Mouse (Mus musculus): ENCODE measurements at regions not wholly inside any gene's neighbourhood (a gene's known extent, or its start where the extent isn't known, plus 50 kb on each side); places are given as distances from the start of the nearest gene placed in this dataset.

- no peak for DNase-seq (ENCODE audit: extremely low spot score, low read depth, low spot score)
Observed at GRCm38 (mm10) chr13:35079685-35080084, 52.8 kb upstream of the Eci2 start.

- DNase-seq (ENCODE audit: extremely low spot score, low read depth, low spot score): no peak
Observed at GRCm38 (mm10) chr13:35085386-35085785, 58.5 kb upstream of the Eci2 start.

- no peak for DNase-seq (ENCODE audit: extremely low spot score, low read depth, low spot score)
Observed at GRCm38 (mm10) chr13:35087246-35088040, 60.5 kb upstream of the Eci2 start.

- DNase-seq (ENCODE audit: extremely low spot score, low read depth, low spot score): no peak
Observed at GRCm38 (mm10) chr13:35091155-35091554, 64.3 kb upstream of the Eci2 start.

GRCm38 (mm10) chr13:35119782-35120181, 92.9 kb upstream of the Eci2 start:
- DNase-seq (ENCODE audit: extremely low spot score, low read depth, low spot score): no peak

GRCm38 (mm10) chr13:35129475-35129874, 102.6 kb upstream of the Eci2 start:
- no peak for DNase-seq (ENCODE audit: extremely low spot score, low read depth, low spot score)

GRCm38 (mm10) chr13:35131272-35132185, 104.6 kb upstream of the Eci2 start:
- no peak for DNase-seq (ENCODE audit: extremely low spot score, low read depth, low spot score)

GRCm38 (mm10) chr13:35151629-35152028, 124.7 kb upstream of the Eci2 start:
- DNase-seq (ENCODE audit: extremely low spot score, low read depth, low spot score): no peak

- DNase-seq (ENCODE audit: extremely low spot score, low read depth, low spot score): no peak
Observed at GRCm38 (mm10) chr13:35159456-35159855, 132.6 kb upstream of the Eci2 start.

- no peak for DNase-seq (ENCODE audit: extremely low spot score, low read depth, low spot score)
Observed at GRCm38 (mm10) chr13:35160767-35161166, 133.9 kb upstream of the Eci2 start.

GRCm38 (mm10) chr13:35166080-35166479, 139.2 kb upstream of the Eci2 start:
- DNase-seq (ENCODE audit: extremely low spot score, low read depth, low spot score): no peak

- DNase-seq (ENCODE audit: extremely low spot score, low read depth, low spot score): no peak
Observed at GRCm38 (mm10) chr13:35166831-35167541, 140.1 kb upstream of the Eci2 start.

GRCm38 (mm10) chr13:35171562-35172254, 144.8 kb upstream of the Eci2 start:
- no peak for DNase-seq (ENCODE audit: extremely low spot score, low read depth, low spot score)

- no peak for DNase-seq (ENCODE audit: extremely low spot score, low read depth, low spot score)
Observed at GRCm38 (mm10) chr13:35173522-35173921, 146.6 kb upstream of the Eci2 start.

GRCm38 (mm10) chr13:35175587-35175986, 148.7 kb upstream of the Eci2 start:
- no peak for DNase-seq (ENCODE audit: extremely low spot score, low read depth, low spot score)

- DNase-seq (ENCODE audit: extremely low spot score, low read depth, low spot score): no peak
Observed at GRCm38 (mm10) chr13:35177305-35177704, 150.4 kb upstream of the Eci2 start.

GRCm38 (mm10) chr13:35189028-35189711, 162.3 kb upstream of the Eci2 start:
- no peak for DNase-seq (ENCODE audit: extremely low spot score, low read depth, low spot score)

- no peak for DNase-seq (ENCODE audit: extremely low spot score, low read depth, low spot score)
Observed at GRCm38 (mm10) chr13:35202069-35202468, 175.2 kb upstream of the Eci2 start.

- DNase-seq (ENCODE audit: extremely low spot score, low read depth, low spot score): no peak
Observed at GRCm38 (mm10) chr13:35208319-35208718, 181.4 kb upstream of the Eci2 start.

- DNase-seq (ENCODE audit: extremely low spot score, low read depth, low spot score): no peak
Observed at GRCm38 (mm10) chr13:35209551-35209950, 182.7 kb upstream of the Eci2 start.

Data from hindlimb bud, embryonic 11.5 days (tissue).